Mouse (Mus musculus) R1 (cell line): ENCODE measurements at regions not wholly inside any gene's neighbourhood (a gene's known extent, or its start where the extent isn't known, plus 50 kb on each side); places are given as distances from the start of the nearest gene placed in this dataset.
A peak's percentile ranks its signal among the peaks of the same experiment; 100 is the strongest.

Experiments used
- DNase-seq: peaks from one replicate; pipeline ENCODE4 v3.0.0-alpha.2; 2018; ENCODE audit warnings: low read depth, low spot score

DNA sequence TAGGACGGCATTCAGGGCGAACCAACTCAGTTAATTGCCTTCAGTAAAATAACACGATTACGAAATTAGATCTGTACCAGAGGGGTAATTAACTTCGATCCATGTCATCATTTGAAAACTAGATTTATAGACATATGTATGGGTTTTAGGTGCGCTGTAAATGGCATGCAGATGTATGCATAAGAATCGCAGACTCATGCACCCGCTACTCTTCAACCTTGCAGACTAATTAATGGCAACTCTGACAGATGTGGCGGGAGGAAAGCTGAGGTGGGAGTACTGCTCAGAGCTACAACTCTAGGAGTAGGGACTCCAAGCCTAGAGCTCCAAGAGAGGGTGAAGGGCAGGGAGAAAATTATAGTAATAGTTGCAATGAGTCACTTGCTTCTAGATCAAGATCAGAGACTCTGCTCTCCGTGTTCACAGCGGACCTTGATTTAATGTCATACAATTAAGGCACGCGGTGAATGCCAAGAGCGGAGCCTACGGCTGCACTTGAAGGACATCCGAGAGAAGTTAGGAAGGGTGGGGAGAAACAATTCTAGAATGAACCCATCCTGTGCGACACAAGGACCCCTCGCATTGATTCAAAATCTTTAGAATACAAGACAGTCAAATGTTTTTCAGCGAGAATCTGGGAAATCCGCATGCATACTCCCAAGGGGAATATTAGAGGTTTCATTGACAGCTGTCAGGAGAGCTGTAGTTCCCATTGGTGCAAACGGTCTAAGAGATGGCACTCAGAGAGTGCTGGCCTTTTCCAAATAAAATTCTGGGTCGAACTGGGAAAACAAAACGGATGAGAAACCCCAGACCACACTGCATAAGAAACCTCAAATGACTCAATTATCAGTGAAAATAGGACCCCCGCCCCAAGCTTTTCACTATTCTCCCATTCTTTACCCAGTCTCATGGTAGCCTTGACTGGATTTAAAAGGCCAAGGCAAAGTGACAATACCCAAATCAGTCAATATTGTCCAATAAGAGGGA is 152.6 kb upstream of the Cypt12 start:
- DNase-seq: peak; percentile 8

- DNase-seq: no peak
These were observed 151.4 kb upstream of the Cypt12 start for GRCm38 (mm10) chr3:17796766-17797165.

GRCm38 (mm10) chr3:17798399-17798798 is 149.8 kb upstream of the Cypt12 start:
- peak; percentile 79 for DNase-seq

- DNase-seq: no peak
These were observed 149.1 kb upstream of the Cypt12 start for GRCm38 (mm10) chr3:17799120-17799519.

DNA sequence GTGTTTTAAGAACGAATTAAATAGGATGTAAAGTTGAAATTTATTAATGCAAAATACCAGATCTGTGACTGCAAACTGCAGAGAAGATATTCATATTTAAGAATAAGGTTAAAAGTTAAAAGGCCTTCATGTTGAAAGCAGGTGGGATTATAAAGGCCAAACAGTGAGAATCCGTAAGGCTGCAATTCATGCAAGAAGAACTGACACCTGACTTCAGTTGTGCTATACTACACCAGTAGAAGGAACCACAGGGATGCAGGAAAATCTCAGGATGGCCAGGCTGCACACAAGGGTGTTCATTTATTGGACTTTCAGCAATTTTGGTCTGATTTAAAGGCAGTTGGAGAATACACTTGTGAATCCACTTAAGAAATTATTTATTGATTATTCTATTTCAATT is 147.4 kb upstream of the Cypt12 start:
- DNase-seq: no peak

DNA sequence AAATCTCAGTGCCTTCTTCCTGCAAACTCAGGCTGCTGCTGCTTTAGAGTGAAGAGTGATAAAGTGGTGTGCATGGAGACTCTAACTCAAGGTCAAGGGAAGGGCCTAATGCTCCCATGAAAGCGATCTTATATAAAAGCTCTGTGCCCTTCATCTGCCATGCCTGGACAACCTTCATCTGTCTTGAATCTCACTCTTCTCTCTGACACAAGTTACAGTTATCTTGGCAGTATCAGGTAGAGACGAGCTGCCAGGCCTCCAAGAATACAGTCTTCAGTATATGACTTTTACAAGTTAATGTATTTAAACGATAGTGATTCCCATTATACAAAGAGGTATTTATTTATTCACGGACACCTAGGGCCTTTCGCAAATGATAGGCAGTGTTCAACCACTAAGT is 146.7 kb upstream of the Cypt12 start:
- DNase-seq: no peak

- no peak for DNase-seq
These were observed 143.0 kb upstream of the Cypt12 start for GRCm38 (mm10) chr3:17805185-17805584.

- no peak for DNase-seq
These were observed 136.9 kb upstream of the Cypt12 start for GRCm38 (mm10) chr3:17811290-17811689.

GRCm38 (mm10) chr3:17824201-17824600 is 124.0 kb upstream of the Cypt12 start:
- no peak for DNase-seq

GRCm38 (mm10) chr3:17824662-17825061 is 123.5 kb upstream of the Cypt12 start:
- peak; percentile 35 for DNase-seq

DNA sequence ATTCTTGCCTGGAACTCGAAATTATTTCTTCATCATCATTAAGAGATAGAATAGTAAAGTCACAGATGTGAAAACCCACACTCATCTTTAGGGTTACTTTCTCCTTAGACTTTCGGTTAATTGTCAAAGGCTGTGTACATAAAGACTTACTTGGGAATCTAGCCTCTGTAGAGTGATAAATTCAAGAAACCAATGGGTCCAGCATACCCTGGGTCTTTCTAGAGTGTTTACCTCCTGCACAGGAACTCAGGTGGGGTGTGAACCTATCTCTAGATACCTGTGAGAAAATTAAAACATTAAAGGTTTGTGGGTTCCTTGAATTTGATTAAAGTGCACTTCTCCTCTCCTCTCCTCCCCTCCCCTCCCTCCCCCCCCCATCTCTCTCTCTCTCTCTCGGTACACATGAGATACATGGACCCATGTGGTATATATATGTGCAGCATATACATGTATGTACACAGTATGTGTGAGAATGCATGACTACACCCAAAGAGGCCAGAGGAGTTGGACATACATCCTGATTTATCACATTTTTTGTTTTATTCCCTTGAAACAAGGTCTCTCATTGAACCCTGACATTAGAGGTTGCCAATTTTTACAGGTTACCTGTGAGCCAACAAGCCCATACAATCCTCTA is 122.8 kb upstream of the Cypt12 start:
- no peak for DNase-seq

DNA sequence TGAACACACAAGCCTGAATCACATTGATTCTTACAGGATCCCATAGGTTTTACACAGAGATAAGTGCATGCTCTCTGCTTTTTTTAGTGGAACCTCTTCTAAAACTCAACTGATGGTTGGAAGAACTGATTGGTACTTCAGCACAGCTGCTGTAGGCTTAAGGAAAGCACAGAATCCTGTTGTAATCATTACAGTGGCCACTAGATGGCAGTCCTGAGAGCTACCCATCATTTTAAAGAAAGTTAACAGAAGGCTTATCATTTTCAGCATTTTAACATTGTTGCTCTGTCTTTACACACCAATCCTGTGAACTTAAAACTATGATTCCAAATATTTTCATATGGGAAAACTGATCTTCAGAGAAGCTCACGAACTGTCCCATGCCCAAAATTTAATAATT is 113.5 kb upstream of the Cypt12 start:
- DNase-seq: peak; percentile 58

DNA sequence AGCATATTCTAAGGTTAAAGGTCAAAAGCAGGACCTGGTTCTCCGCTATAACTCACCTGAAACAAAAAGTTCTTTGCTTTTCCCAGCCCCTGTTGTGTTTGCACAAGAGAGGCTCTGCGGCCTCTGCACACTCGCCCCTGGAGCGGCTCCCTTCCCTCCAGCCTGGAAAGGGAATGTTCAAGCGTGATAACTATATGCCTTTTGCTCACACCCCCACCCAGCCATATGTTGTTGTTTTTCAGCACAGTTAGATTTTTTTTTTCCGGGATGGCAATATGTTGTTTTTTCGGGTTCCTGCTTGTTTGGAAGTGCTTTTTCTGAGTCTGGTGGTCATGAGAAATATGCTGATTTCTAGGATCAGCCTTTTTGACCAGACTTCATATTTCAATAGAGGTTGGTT is 100.6 kb upstream of the Cypt12 start:
- DNase-seq: no peak

DNA sequence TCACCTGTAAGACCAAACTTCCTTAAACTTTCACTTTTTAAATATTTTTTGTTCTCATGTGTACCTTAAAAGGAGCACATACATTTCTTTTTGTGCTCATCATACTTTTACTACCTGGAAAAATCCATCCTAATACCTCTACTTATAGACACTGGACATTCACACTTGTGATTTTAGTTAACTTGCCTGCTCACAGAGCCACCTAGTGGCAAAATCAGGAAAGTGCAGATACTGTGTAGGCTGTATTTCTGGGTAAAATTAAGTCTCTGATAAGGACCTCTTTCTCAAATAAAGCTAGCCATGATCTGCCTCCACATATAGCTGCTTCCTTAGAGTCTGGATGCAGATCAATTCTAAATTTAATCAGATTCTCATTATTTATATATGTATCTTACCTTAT is 100.0 kb upstream of the Cypt12 start:
- DNase-seq: peak; percentile 66

DNA sequence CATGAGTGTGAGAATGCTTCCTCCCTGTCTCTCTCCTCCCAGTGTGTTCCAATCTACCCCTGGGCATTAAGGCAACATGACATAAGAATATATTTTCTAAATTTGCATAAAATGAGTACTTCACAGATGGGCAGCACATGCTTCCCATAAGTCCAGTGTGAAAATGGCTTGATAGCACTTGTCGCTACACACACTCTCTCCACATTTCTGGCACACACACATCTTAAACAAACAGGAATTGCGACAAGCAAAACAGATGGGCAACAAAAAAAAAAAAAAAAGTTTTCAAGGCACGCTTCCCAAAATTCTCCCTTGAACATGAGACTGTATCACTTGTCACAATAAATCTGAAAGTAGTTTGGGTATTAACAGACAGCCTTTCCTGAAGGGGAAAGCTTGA is 85.8 kb upstream of the Cypt12 start:
- DNase-seq: no peak

GRCm38 (mm10) chr3:17865112-17865511 is 83.1 kb upstream of the Cypt12 start:
- DNase-seq: no peak

DNA sequence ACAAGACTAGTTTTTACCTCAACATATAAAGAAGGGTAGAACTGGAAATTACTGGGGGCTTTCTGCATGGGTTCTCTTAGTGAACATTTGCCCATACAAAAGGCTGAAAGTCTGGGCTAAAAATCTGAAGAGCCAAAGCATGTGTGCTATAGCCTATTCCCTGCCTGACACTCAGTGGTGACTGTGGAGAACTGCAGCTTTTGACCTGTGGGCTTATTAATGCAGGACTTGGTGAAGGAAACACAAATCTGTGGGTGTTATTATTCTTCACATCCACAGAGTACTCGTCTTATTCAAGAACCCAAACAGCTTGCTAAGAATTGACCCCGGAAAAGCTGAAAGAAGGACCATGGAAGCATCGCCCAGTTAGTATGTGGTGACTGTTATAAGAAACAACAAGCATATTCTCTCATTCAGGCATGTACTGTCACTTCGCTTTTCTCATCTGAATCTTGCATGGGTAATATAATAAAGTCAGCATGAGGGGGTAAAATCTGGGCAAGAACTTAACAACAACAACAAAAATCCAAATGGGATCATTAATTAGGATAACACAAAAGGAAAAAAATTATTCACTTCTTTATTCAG is 77.2 kb upstream of the Cypt12 start:
- DNase-seq: peak; percentile 37

DNA sequence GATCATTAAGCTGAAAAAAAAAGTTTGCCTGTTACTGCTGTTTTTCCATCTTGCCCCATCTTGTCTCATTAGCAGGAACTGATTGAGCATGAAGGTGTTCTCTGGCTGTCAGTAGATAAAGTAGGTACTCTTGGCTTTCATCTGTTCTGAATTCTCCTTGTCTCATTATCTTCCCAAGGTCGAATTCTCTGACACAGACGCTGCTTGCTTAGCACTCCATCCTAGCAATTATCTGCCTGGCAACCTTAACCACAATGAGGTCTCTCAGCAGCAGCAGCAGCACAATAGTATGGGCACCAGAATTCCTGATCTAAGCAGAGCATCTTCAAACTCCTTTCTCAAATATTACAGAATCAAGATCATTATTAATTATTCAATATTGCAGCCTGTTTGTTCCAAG is 52.3 kb upstream of the Cypt12 start:
- DNase-seq: no peak

DNA sequence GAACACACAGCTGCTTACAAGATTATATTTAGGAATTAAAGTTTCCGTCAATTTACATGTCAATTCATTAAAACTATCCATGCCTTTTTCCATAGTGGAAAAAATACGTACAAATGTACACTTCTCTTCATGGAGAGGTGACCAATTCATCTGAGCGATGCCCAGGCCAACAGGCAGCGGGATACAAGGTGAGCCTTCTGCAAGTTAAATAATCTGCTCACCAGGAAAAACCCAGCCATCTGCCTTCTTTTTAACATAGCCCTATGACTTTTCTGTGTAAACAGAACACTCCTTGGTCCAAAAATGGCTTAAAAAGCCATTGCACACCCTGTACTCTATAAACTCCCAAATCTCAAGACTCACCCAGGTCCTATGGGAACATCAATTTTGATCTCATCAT is 51.5 kb upstream of the Cypt12 start:
- DNase-seq: no peak
